Mouse (Mus musculus): Measurements from ENCODE around the gene Tmsb15l.

GRCm38 (mm10) chrX:137019310-137019709 is 42.6 kb upstream of the Tmsb15l start:
- TF ChIP-seq MYB (IDR thresholded peaks at IDR 0.05; ENCODE audit: low read depth, low read length) (no peak), POLR2A (IDR thresholded peaks at IDR 0.05; ENCODE audit: control insufficient read depth in 1 of 2, insufficient read depth in 1 of 2, low read depth in 1 of 2, low read length in 2 of 2, poor library complexity in 1 of 2) (no peak), TCF12 (IDR thresholded peaks at IDR 0.05; ENCODE audit: low read depth, low read length) (no peak), CHD2 (IDR thresholded peaks at IDR 0.05; ENCODE audit: low read length) (no peak), NELFE (IDR thresholded peaks at IDR 0.05; ENCODE audit: low read depth, low read length) (no peak), BHLHE40 (IDR thresholded peaks at IDR 0.05; ENCODE audit: borderline replicate concordance, low read depth, low read length) (no peak), ZNF384 (IDR thresholded peaks at IDR 0.05; ENCODE audit: low read depth, low read length) (no peak), MEF2A (IDR thresholded peaks at IDR 0.05; ENCODE audit: extremely low read depth, insufficient replicate concordance, low read depth, low read length, poor library complexity, severe bottlenecking) (no peak), MAX (IDR thresholded peaks at IDR 0.05; ENCODE audit: low read length) (no peak), CTCF (IDR thresholded peaks at IDR 0.05 in 2 of 3, conservative IDR thresholded peaks at IDR 0.05 in 1 of 3; ENCODE audit: control insufficient read depth in 1 of 3, insufficient read depth in 1 of 3, low read depth in 2 of 3, low read length in 3 of 3, poor library complexity in 1 of 3, severe bottlenecking in 1 of 3) (peak; percentile 61 to 94 (median 83)), USF1 (IDR thresholded peaks at IDR 0.05; ENCODE audit: low read depth, low read length) (no peak), POLR2AphosphoS5 (IDR thresholded peaks at IDR 0.05; ENCODE audit: borderline replicate concordance, low read depth, low read length) (no peak), ELF1 (IDR thresholded peaks at IDR 0.05; ENCODE audit: low read depth, low read length) (no peak), E2F4 (IDR thresholded peaks at IDR 0.05; ENCODE audit: borderline replicate concordance, low read depth, low read length) (no peak)
